Comparison of ENCODE assay signal across 9 mouse cellular contexts in genomic region chr14:40964881-40965280, GRCm38 (mm10). TPM values are rescaled to one million over a fixed set of nuclear protein-coding genes. Genes with fewer than 3 reads are reported as not detected.
A peak's percentile ranks its signal among the peaks of the same experiment; 100 is the strongest.
DNase-seq lines count a peak whose midpoint lies in the region; ATAC-seq and TF ChIP-seq lines count a peak whose summit lies in the region.
"Had no signal": no experiment of that assay in that cellular context is flagged by ENCODE, and none has a peak within 500 bp of the region (broad histone marks: within the 10 kb centered on the region; RNA-seq: fewer than 3 reads in every experiment).

No protein-coding gene starts in this region.

- no peak for DNase-seq in lung, embryonic 14.5 days
- DNase-seq in lung, postnatal 25 days (ENCODE audit: low spot score): no peak
- DNase-seq in forebrain, embryonic 11.5 days (ENCODE audit: low spot score): no peak
- DNase-seq in kidney, postnatal 14 days: peak; percentile 63
- DNase-seq in Muller cell, postnatal 12 days (ENCODE audit: inconsistent ontology term): no peak
- no peak for DNase-seq in urinary bladder, adult 18-20 months (ENCODE audit: low spot score in 2 of 2)
- DNase-seq in embryo, embryonic 10.5 days (ENCODE audit: low spot score): no peak
- DNase-seq: layer of hippocampus, adult 9-11 months had no signal

- peaks cover 29% of the 10 kb centered on the region for H3K4me1 ChIP-seq in lung, embryonic 14.5 days (ENCODE audit: insufficient read depth)
- H3K4me1 ChIP-seq in forebrain, embryonic 11.5 days (replicated peaks; ENCODE audit: control insufficient read depth, insufficient read depth, low read length): peaks cover 28% of the 10 kb centered on the region
- H3K4me1 ChIP-seq in neural tube, embryonic 13.5 days (replicated peaks): peaks cover 59% of the 10 kb centered on the region

- peak overlapping the region; percentile 86 for H3K4me3 ChIP-seq in lung, embryonic 14.5 days (ENCODE audit: low read depth, low read length)
- peak overlapping the region; percentile 87 for H3K4me3 ChIP-seq in forebrain, embryonic 11.5 days (ENCODE audit: low read depth, low read length)
- peak overlapping the region; percentile 93 for H3K4me3 ChIP-seq in neural tube, embryonic 13.5 days

- H3K27ac ChIP-seq in lung, embryonic 14.5 days (ENCODE audit: low read depth): no peak overlapping the region
- H3K27ac ChIP-seq in forebrain, embryonic 11.5 days (ENCODE audit: low read depth, low read length): no peak overlapping the region
- no peak overlapping the region for H3K27ac ChIP-seq in neural tube, embryonic 13.5 days (replicated peaks)

- no peak for TF ChIP-seq CTCF in lung, embryonic 14.5 days (IDR thresholded peaks at IDR 0.05; ENCODE audit: low read depth)

- H3K9me3 ChIP-seq in lung, embryonic 14.5 days (ENCODE audit: low read depth, low read length): no peaks in the 10 kb centered on the region
- H3K9me3 ChIP-seq in forebrain, embryonic 11.5 days (ENCODE audit: control insufficient read depth, low read length): no peaks in the 10 kb centered on the region
- no peaks in the 10 kb centered on the region for H3K9me3 ChIP-seq in neural tube, embryonic 13.5 days

- no peaks in the 10 kb centered on the region for H3K27me3 ChIP-seq in lung, embryonic 14.5 days (ENCODE audit: insufficient read depth, low read length)
- no peaks in the 10 kb centered on the region for H3K27me3 ChIP-seq in forebrain, embryonic 11.5 days (ENCODE audit: control insufficient read depth, insufficient read depth, low read length)
- no peaks in the 10 kb centered on the region for H3K27me3 ChIP-seq in neural tube, embryonic 13.5 days

- no peaks in the 10 kb centered on the region for H3K36me3 ChIP-seq in lung, embryonic 14.5 days (ENCODE audit: insufficient read depth)
- no peaks in the 10 kb centered on the region for H3K36me3 ChIP-seq in forebrain, embryonic 11.5 days (ENCODE audit: control insufficient read depth, insufficient read depth, low read length)
- H3K36me3 ChIP-seq in neural tube, embryonic 13.5 days: no peaks in the 10 kb centered on the region

- H3K9ac ChIP-seq in lung, embryonic 14.5 days: peak overlapping the region; percentile 89
- no peak overlapping the region for H3K9ac ChIP-seq in forebrain, embryonic 11.5 days (ENCODE audit: low read length)
- peak overlapping the region; percentile 92 for H3K9ac ChIP-seq in neural tube, embryonic 13.5 days

- ATAC-seq in lung, embryonic 14.5 days (ENCODE audit: insufficient read depth): no peak
- ATAC-seq in forebrain, embryonic 11.5 days (replicated peaks; ENCODE audit: low FRiP score): no peak
- ATAC-seq in neural tube, embryonic 13.5 days (ENCODE audit: low read depth): no peak

- H3K4me2 ChIP-seq in lung, embryonic 14.5 days: peak overlapping the region; percentile 88
- peak overlapping the region; percentile 64 for H3K4me2 ChIP-seq in forebrain, embryonic 11.5 days (ENCODE audit: low read depth, low read length, severe bottlenecking)
- H3K4me2 ChIP-seq in neural tube, embryonic 13.5 days: peak overlapping the region; percentile 81

RNA-seq across cellular contexts. Expression of gene Tspan14, which starts 1.7 kb away (rescaled TPM):
- 104 and 105 TPM in 2 replicates for polyA plus RNA-seq in lung, embryonic 14.5 days (2014; fragmentation: Nextera tagmentation; extraction: Ambion mirVana)
- polyA plus RNA-seq in forebrain, embryonic 11.5 days (2014; fragmentation: Nextera tagmentation; extraction: Ambion mirVana): 87.8 and 96.1 TPM in 2 replicates
- polyA plus RNA-seq in neural tube, embryonic 13.5 days (2015; fragmentation: Nextera tagmentation; extraction: Ambion mirVana): 78.5 and 87.4 TPM in 2 replicates

RNA-seq across cellular contexts. Expression of gene Fam213a, which starts 48.7 kb away (rescaled TPM):
- polyA plus RNA-seq in lung, embryonic 14.5 days (2014; fragmentation: Nextera tagmentation; extraction: Ambion mirVana): 167 and 173 TPM in 2 replicates
- 54.2 and 57.9 TPM in 2 replicates for polyA plus RNA-seq in forebrain, embryonic 11.5 days (2014; fragmentation: Nextera tagmentation; extraction: Ambion mirVana)
- 69.1 and 73.4 TPM in 2 replicates for polyA plus RNA-seq in neural tube, embryonic 13.5 days (2015; fragmentation: Nextera tagmentation; extraction: Ambion mirVana)
